Mouse (Mus musculus) heart, postnatal 36 days (tissue): Measurements from ENCODE around the gene Oaz1. TPM values are rescaled to one million over a fixed set of nuclear protein-coding genes. Genes with fewer than 3 reads are reported as not detected.
"Not testable (repeated sequence)": the region's sequence is repeated elsewhere in the genome, so short reads cannot be mapped to it uniquely, and the experiment has no call there.

Experiments
- DNase-seq, 2 experiments: peaks; one replicate each; pipeline ENCODE4 v3.0.0; 2021 to 2022
- intact Hi-C: fragments of 180-260 bp; cut with DNase I; formaldehyde crosslinking; loops from one replicate; pipeline ENCODE4 v1.15.1; 2025
- total RNA-seq, 2 experiments: library from RNA; stranded (reverse); gene quantifications; 2 replicates each; pipeline ENCODE4 v1.2.3; 2021

Gene Oaz1
- total RNA-seq, 2 experiments from 2014 or later, result 850 to 884 TPM

GRCm38 (mm10) chr10:80802204-80802912, 24.1 kb upstream of the Oaz1 start:
- no peak for DNase-seq
- intact Hi-C loops, result no loop called here

DNA sequence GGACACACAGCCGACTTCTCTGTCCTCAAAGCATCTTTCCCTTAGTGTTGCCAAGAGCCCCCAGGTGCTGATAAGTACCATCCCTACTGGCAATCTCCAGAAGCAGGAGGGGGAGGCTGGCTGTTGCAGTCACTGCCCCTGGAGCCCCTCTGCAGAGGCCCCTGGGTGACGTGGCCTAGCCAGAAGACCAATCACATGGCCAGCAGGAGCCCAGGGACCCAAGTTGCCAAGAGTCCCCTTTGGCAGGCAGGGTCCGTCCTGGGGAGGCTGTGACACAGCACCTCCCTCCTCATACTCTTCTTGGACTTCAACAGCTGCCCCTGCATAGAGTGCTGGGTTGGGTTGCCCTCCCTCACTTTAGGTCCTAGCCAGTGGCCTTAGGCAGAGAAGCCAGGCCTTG, 23.5 kb upstream of the Oaz1 start:
- intact Hi-C loops, result no loop called here
- no peak for DNase-seq

GRCm38 (mm10) chr10:80804340-80804739, 22.1 kb upstream of the Oaz1 start:
- DNase-seq, result no peak
- intact Hi-C loops, result no loop called here

DNA sequence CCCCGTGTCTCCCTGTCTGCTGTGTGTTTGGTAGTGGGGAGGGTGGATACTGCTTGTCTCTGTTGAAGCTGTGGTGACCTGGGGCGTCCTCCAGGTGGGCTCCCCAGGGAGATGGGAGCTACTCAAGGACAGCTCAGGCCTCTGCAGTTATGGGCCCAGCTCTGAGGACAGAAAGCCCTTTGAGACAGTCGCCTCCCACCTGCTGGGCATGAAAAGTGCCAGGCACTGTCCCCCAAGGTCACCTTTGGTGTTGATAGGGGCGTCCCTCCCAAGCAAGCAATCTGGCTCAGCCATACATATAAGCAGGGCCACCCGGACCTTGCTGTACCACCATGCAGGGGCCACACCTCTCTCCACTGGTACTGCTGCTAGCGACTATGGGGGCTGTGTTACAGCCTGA, 21.5 kb upstream of the Oaz1 start, which contains the start of gene Amh:
TSS of gene Amh (plus strand) at position 328 of the 400 bp plus-strand sequence.
- no peak for DNase-seq
- intact Hi-C loops, result no loop called here

DNA sequence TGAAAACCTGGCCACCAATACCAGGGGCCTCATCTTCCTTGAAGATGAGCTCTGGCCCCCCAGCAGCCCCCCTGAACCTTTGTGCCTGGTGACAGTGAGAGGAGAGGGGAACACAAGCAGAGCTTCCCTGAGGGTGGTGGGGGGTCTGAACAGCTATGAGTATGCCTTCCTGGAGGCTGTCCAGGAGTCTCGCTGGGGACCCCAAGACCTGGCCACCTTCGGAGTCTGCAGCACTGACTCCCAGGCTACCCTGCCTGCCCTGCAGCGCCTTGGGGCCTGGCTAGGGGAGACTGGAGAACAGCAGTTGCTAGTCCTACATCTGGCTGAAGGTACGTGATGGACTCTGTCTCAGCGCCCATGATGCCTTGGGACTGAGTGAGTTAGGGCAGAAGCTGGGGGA, 21.1 kb upstream of the Oaz1 start:
- intact Hi-C loops, result no loop called here
- DNase-seq, result no peak

DNA sequence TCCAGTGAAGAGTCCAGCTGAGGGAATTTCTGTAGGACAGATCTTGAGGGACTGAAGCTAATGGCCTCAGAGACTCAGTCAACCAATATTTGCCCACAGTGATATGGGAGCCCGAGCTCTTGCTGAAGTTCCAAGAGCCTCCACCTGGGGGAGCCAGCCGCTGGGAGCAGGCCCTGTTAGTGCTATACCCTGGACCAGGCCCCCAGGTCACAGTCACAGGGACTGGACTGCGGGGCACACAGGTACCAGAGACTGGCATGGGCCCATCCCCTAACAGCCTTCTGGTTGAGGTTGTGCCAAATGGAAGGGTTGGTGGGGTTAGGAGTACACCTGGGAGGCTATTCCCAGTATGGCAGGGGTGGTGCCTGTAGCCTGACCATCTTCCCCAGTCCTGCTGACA, 20.5 kb upstream of the Oaz1 start:
- peak; percentile 67 to 79 for DNase-seq

DNA sequence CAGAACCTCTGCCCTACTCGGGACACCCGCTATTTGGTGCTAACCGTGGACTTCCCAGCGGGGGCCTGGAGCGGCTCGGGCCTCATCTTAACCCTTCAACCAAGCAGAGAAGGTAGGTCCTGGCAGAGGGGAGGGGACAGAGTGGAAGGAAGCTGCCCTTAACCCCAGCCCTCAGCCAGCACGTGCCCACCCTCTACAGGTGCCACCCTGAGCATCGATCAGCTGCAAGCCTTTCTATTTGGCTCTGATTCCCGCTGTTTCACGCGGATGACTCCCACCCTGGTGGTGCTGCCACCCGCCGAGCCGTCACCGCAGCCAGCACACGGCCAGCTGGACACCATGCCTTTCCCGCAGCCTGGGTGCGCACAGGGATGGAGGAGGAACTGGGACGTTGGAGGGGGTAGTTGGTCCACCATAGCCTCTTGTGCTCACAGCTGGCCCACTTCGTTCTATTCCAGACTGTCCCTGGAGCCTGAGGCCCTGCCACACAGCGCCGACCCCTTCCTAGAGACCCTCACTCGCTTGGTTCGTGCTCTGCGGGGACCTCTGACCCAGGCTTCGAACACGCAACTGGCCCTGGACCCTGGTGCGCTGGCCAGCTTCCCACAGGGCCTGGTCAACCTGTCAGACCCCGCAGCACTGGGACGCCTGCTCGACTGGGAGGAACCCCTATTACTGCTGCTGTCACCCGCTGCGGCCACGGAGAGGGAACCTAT, 20.0 kb upstream of the Oaz1 start:
- no peak for DNase-seq
- intact Hi-C loops, result no loop called here

More for the DNA sequence above, 20.5 kb upstream of the Oaz1 start:
- intact Hi-C loops, result no loop called here

DNA sequence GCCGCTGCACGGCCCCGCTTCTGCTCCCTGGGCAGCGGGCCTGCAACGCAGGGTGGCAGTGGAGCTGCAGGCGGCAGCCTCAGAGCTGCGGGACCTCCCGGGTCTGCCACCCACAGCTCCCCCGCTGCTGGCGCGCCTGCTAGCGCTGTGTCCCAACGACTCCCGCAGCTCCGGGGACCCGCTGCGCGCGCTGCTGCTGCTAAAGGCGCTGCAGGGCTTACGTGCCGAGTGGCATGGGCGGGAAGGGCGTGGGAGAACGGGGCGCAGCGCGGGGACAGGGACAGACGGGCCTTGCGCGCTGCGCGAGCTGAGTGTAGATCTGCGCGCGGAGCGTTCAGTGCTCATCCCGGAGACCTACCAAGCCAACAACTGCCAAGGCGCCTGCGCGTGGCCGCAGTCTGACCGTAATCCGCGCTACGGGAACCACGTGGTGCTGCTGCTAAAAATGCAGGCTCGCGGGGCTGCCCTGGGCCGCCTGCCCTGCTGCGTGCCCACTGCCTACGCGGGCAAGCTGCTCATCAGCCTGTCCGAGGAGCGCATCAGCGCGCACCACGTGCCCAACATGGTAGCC, 19.3 kb upstream of the Oaz1 start:
- DNase-seq, result peak; percentile 66 to 74
- intact Hi-C loops, result no loop called here

DNA sequence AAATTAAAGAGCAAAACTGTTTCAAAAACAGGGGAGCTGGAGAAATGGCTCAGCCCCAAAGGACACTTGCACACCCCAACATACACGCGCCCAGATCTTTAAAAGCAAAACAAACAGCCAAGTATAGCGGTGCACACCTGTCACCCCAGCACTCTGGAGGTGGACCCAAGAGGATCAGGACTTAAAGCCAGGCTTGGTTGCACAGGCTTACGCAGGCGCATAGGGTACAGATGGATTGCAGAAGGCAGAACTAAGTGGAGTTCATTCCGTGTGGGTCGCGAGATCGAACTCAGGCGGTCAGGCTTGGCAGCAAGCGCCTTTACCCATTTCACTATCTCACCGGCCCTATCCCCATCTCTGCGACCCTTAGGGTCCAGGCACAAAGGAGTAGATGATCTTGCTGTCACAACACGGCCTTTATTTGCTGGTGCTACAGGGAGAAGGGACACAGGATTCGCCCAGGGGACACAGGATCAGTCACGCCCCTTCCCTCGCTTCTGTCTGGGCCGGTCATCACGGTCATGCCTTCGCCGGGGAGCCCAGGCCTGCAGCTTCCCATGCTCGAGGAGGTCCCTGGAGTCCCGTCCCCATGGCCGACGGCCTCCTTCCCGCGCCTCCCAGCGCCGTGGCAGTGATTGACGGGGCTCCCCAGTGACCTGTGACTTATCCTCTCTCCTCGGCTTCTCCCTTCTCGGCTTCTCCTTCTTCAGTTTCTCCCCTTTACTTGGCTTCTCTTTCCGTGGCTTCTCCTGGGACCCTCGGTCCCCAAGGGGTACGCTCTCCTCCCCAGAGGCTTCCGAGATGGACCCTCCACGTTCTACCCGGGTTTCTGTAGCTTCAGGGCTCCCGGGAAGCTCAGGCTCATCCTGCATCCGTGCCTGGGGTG, 18.1 kb upstream of the Oaz1 start:
- intact Hi-C loops, result no loop called here
- no peak for DNase-seq

DNA sequence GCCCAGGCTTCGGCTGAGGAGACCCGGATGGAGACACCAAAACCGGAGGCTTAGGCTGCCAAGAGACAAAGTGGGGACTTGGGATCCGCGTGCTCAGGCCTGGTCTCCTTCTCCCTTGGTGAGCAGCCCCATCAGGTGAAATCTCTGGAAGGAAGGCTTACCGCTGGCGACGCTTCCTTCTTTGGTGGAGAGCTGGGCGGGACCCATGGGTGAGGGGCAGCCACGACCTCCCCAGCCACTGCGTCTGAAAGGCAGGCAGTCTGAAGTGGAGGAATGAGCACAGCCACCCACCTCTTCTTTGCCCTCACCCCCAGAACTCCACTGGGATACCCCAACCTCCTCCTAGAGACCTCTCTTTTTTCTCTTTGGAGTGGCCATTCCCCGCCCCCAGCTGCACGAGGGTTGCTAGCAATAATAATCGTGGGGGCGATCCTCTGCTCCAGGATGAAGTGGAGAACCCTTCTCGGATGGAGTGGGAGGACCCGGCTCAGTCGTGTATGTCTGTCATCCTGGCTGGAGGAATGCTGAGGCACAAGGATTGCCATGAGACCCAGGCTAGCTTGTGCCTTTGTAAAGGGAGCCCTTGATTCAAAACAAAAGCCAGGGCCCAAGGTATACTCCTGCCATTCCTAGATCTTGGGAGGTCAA, 17.3 kb upstream of the Oaz1 start:
- intact Hi-C loops, result no loop called here
- DNase-seq, result no peak

DNA sequence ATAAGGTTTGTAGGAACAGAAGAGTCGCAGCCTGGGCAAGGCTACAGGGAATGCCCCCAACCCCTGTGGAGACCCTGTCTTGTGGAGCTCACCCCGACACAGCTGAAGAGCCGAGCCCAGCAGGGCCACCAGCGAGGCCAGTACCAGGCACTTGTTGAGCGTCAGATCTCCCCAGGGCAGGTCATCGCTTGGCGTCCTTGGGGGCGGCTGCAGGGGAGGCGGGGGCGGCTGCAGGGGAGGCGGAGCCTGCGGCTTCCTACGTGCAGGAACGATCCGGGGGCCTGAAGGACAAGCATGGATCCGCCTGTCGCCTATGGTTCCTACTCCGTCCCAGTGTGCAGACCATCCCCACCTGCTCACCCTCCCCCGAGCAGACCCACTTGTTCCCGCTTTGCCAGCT, 16.4 kb upstream of the Oaz1 start:
- intact Hi-C loops, result no loop called here
- DNase-seq, result no peak

DNA sequence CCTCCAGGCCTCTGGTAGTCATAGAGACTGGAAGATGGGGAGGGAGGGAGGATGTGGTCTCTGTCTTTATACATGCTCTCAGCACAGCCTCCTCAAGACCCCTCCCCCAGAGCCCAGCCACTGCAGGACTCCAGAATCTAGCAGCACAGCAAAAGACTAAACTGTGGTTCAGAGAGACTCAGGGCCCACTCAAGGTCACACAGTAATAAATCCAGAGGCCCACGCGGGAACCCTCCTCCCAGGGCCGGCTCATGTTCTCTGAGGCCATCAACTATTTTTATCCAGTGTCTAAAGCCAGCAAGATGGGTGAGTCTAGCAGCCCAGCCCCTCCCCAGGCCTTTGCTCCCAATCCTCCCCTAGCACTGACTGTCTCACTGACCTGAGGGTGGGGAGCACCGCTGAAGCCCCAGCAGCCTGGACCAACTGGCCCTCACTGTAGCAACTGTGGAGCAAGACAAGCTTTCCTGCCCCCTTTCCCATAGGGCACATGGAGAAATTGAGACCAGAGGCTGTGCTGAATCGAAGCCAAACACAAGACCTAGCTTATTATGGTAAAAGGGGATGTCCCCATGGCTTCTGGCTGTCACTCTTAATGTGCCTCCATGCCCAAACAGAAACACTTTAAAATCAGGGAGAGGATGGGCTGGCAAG, 13.9 kb upstream of the Oaz1 start:
- intact Hi-C loops, result no loop called here
- no peak for DNase-seq

DNA sequence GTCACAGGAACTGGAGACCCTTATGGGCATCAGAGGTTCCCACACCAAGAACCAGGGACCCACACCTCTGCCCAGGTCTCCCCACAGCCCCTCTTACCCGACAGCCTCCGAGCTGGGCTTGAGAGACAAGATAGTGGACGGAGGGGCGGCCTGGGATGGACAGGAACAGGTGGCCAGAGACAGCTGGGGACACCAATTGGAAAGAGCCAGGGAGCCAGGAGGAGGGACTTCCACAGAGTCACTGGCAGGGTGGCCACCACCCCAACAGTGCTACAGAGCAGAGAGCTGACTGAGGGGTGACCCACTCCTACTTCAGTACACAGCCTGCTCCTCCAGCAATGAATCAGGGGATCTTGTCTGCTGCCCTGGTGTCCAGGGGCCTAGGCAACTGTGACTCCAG, 13.1 kb upstream of the Oaz1 start, which contains the start of gene Jsrp1:
TSS of gene Jsrp1 (minus strand) at position 133 of the 400 bp plus-strand sequence.
- intact Hi-C loops, result no loop called here
- no peak for DNase-seq

DNA sequence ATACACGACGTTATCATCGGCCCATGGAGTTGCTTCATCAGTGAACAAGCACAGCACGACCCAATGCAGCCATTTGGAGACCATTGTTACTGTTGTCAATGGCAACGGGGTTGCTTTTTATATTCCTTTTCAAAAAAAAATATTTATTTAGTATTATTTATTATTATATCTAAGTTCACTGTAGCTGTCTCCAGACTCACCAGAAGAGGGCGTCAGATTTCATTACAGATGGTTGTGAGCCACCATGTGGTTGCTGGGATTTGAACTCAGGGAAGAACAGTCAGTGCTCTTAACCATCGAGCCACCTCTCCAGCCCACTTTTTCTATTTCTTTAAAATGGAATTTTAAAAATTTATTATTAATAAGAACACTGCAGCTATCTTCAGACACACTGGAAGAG, 11.7 kb upstream of the Oaz1 start:
- intact Hi-C loops, result no loop called here

GRCm38 (mm10) chr10:80816303-80816702, 10.2 kb upstream of the Oaz1 start:
- intact Hi-C loops, result loop anchor here (2.0 kb wide), 1 partner anchor 68 kb away; no protein-coding TSS in a partner anchor
- DNase-seq, result not testable (repeated sequence)

More for the DNA sequence above, 11.7 kb upstream of the Oaz1 start:
- DNase-seq, result no peak

GRCm38 (mm10) chr10:80817164-80817563, 9.3 kb upstream of the Oaz1 start:
- no peak for DNase-seq
- intact Hi-C loops, result loop anchor here (2.0 kb wide), 1 partner anchor 68 kb away; no protein-coding TSS in a partner anchor

DNA sequence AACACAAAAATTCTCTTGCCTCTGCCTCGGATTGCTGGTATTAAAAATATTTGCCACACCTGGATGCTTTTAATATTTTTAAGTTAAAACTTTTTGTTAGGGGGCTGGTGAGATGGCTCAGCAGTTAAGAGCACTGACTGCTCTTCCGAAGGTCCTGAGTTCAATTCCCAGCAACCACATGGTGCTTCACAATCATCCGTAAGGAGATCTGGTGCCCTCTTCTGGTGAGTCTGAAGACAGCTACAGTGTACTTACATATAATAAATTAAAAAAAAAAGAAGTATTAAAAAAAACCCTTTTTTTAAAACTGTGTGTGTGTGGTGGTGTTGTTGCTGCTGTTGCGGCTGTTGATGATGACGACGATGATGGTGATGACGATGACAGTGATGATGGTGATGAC, 8.5 kb upstream of the Oaz1 start:
- intact Hi-C loops, result loop anchor here (2.0 kb wide), 1 partner anchor 69 kb away; no protein-coding TSS in a partner anchor
- DNase-seq, result not testable (repeated sequence)

DNA sequence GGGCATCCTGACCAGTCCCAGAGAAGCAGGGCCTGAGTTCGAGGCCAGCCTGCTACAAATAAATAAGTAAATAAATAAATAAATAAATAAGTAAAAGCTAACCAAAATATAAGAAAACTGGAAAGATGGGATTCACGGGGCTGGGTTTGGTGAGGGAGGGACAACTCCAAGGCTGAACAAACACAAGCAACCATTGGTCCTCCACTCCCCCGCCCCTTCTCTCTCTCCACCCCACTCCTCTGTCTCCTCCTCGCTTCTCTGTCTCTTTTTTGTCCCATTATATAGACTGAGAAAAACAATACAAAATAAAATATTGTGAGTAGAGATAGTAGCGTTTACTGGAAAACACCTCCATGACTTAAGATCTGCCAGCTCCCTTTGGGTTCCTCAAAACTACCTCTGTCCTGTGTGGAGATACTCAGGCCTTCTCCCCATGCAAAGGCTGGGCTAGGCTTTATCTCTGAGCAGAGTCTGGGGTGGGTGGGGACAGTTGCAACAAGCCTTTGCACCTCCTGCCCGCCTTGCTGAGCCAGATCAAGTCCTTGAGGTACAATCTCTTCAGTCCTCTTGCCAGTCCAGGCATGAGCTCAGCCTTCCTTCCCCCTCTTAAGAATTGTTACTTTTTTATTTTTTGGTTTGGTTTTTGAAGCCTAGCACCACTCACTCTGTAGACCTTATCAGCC, 7.7 kb upstream of the Oaz1 start:
- intact Hi-C loops, result no loop called here
- DNase-seq, result no peak

DNA sequence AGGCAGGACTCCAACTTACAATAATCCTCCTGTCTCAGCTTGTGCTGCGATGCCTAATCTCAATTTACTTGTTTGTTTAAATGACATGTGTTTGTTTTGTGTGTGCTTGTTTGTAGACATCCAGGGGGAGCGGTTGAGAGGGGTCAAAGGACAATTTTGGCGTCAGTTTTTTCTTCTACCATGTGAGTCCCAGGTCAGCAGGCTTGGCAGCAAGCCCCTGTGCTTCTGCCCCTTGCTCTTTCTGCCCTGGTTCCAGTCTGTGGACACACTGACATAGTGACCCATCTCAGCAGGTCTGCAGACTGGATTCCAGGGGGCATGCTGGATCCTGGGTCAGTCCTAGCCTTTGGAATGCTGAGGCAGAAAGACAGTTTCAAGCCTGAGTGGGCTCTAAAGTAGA, 7.0 kb upstream of the Oaz1 start:
- intact Hi-C loops, result no loop called here
- DNase-seq, result no peak
